Mouse (Mus musculus) NIH3T3 (cell line): ENCODE data around the gene Kif3a.

Experiments used
- DNase-seq: peaks from one replicate; pipeline ENCODE4 v3.0.0-alpha.2; 2012; ENCODE audit warnings: low read depth

The Kif3a gene

GRCm38 (mm10) chr11:53616748-53617558, 49.8 kb downstream of the Kif3a start:
- DNase-seq, result no peak

- no peak for DNase-seq
These were observed 50.5 kb downstream of the Kif3a start for GRCm38 (mm10) chr11:53617562-53618109.

- no peak for DNase-seq
These were observed 51.5 kb downstream of the Kif3a start, which contains the start of gene Il4 for GRCm38 (mm10) chr11:53618619-53619198. TSS of gene Il4 (minus strand) at chr11:53618669.

- no peak for DNase-seq
These were observed 52.2 kb downstream of the Kif3a start for GRCm38 (mm10) chr11:53619428-53619827.

- DNase-seq, result no peak
These were observed 52.9 kb downstream of the Kif3a start for GRCm38 (mm10) chr11:53620094-53620493.

- no peak for DNase-seq
These were observed 54.6 kb downstream of the Kif3a start for GRCm38 (mm10) chr11:53621582-53622439.

- DNase-seq, result no peak
These were observed 55.2 kb downstream of the Kif3a start for GRCm38 (mm10) chr11:53622440-53622806.

GRCm38 (mm10) chr11:53623573-53623972, 56.4 kb downstream of the Kif3a start:
- no peak for DNase-seq

- no peak for DNase-seq
These were observed 56.9 kb downstream of the Kif3a start for GRCm38 (mm10) chr11:53624124-53624523.

GRCm38 (mm10) chr11:53626802-53627373, 59.7 kb downstream of the Kif3a start:
- no peak for DNase-seq

GRCm38 (mm10) chr11:53627859-53628258, 60.7 kb downstream of the Kif3a start:
- DNase-seq, result peak; percentile 91

- DNase-seq, result peak; percentile 13
These were observed 65.0 kb downstream of the Kif3a start for GRCm38 (mm10) chr11:53632122-53632733.

GRCm38 (mm10) chr11:53633644-53634043, 66.5 kb downstream of the Kif3a start:
- no peak for DNase-seq

GRCm38 (mm10) chr11:53634556-53634955, 67.4 kb downstream of the Kif3a start, which contains the start of gene Il13:
TSS of gene Il13 (minus strand) at chr11:53634702.
- no peak for DNase-seq

- DNase-seq, result no peak
These were observed 68.5 kb downstream of the Kif3a start for GRCm38 (mm10) chr11:53635590-53636182.

- no peak for DNase-seq
These were observed 69.0 kb downstream of the Kif3a start for GRCm38 (mm10) chr11:53636183-53636646.

- no peak for DNase-seq
These were observed 70.0 kb downstream of the Kif3a start for GRCm38 (mm10) chr11:53637046-53637802.

- DNase-seq, result no peak
These were observed 70.7 kb downstream of the Kif3a start for GRCm38 (mm10) chr11:53637803-53638260.

- no peak for DNase-seq
These were observed 75.6 kb downstream of the Kif3a start for GRCm38 (mm10) chr11:53642744-53643279.

GRCm38 (mm10) chr11:53644017-53644416, 76.8 kb downstream of the Kif3a start:
- DNase-seq, result no peak
